Mouse (Mus musculus) hindbrain, embryonic 13.5 days (tissue): ENCODE data around the gene Pgam5. TPM values are rescaled to one million over a fixed set of nuclear protein-coding genes. Genes with fewer than 3 reads are reported as not detected.

Source experiments
- ATAC-seq: fragments of 200-750 bp; cut with Nextera tagmentation; 2 replicates; pipeline ENCODE4 v1.8.0; 2017; ENCODE audit warnings: moderate TSS enrichment; ENCODE audit not compliant: low FRiP score
- H3K27ac ChIP-seq: fragments of 300-500 bp; sonication (generic); 2 replicates; pipeline ENCODE4 v1.5.1; 2015; ENCODE audit warnings: inconsistent platforms, mild to moderate bottlenecking, moderate library complexity
- H3K27me3 ChIP-seq: fragments of 300-500 bp; sonication (generic); 2 replicates; pipeline ENCODE4 v1.6.1; 2015; ENCODE audit warnings: mild to moderate bottlenecking, inconsistent platforms
- H3K36me3 ChIP-seq: fragments of 300-500 bp; sonication (generic); 2 replicates; pipeline ENCODE4 v1.6.1; 2015; ENCODE audit warnings: mild to moderate bottlenecking, inconsistent platforms
- H3K4me1 ChIP-seq: fragments of 300-500 bp; sonication (generic); replicated peaks from 2 replicates; pipeline ENCODE4 v1.6.1; 2015; ENCODE audit warnings: inconsistent platforms
- H3K4me2 ChIP-seq: fragments of 300-500 bp; sonication (generic); 2 replicates; pipeline ENCODE4 v1.6.1; 2015; ENCODE audit warnings: inconsistent platforms, mild to moderate bottlenecking, moderate library complexity
- H3K4me3 ChIP-seq: fragments of 300-500 bp; sonication (generic); 2 replicates; pipeline ENCODE4 v1.5.1; 2015; ENCODE audit warnings: mild to moderate bottlenecking, inconsistent platforms
- H3K9ac ChIP-seq: fragments of 300-500 bp; sonication (generic); 2 replicates; pipeline ENCODE4 v1.6.1; 2015; ENCODE audit warnings: mild to moderate bottlenecking, inconsistent platforms
- H3K9me3 ChIP-seq: fragments of 300-500 bp; sonication (generic); 2 replicates; pipeline ENCODE4 v1.6.1; 2016; ENCODE audit warnings: inconsistent platforms
- WGBS: fragments of 180-500 bp; shearing (Covaris S2); methylation state at CpG from one replicate; pipeline ENCODE4 v1.1.7; 2015; 5-methylcytosine and 5-hydroxymethylcytosine counted together
- polyA plus RNA-seq: library from polyadenylated mRNA; unstranded; fragments of >200 nt; fragmentation: Nextera tagmentation; extraction: Ambion mirVana; gene quantifications from 2 replicates; pipeline ENCODE4 v1.2.1, GENCODE M21; 2015

Pgam5 gene
- polyA plus RNA-seq, 1 experiment from 2014 or later: 89.4 TPM

GRCm38 (mm10) chr5:110281984-110282383, 12.3 kb upstream of the Pgam5 start:
- ATAC-seq: no peak
- no peak overlapping the region for H3K4me2 ChIP-seq
- no peak overlapping the region for H3K9ac ChIP-seq
- H3K4me1 ChIP-seq: peaks cover 11% of the 10 kb centered on the region; the same call in 1 of the 2 replicates
- no peaks in the 10 kb centered on the region for H3K36me3 ChIP-seq
- 76% methylated on average over 2 of the region's 2 CpGs for WGBS
- no peak overlapping the region for H3K4me3 ChIP-seq
- H3K27ac ChIP-seq: no peak overlapping the region
- H3K9me3 ChIP-seq: no peaks in the 10 kb centered on the region
- H3K27me3 ChIP-seq: peaks cover 23% of the 10 kb centered on the region

- no peak overlapping the region for H3K9ac ChIP-seq
- H3K27me3 ChIP-seq: no peaks in the 10 kb centered on the region
- no peak overlapping the region for H3K4me3 ChIP-seq
- WGBS: 84% methylated on average over 1 of the region's 1 CpGs
- ATAC-seq: no peak
- no peak overlapping the region for H3K27ac ChIP-seq
- no peaks in the 10 kb centered on the region for H3K4me1 ChIP-seq
- H3K4me2 ChIP-seq: no peak overlapping the region
- no peaks in the 10 kb centered on the region for H3K9me3 ChIP-seq
- no peaks in the 10 kb centered on the region for H3K36me3 ChIP-seq
Measured at GRCm38 (mm10) chr5:110276910-110277309, 7.2 kb upstream of the Pgam5 start.

- Histone ChIP-seq H3K36me3 (no peaks in the 10 kb centered on the region), H3K4me1 (no peaks in the 10 kb centered on the region), H3K4me2 (no peak overlapping the region), H3K27me3 (no peaks in the 10 kb centered on the region), H3K9me3 (no peaks in the 10 kb centered on the region), H3K9ac (no peak overlapping the region), H3K4me3 (no peak overlapping the region), H3K27ac (no peak overlapping the region)
- 76% methylated on average over 2 of the region's 2 CpGs for WGBS
- ATAC-seq: no peak
Measured at GRCm38 (mm10) chr5:110276391-110276790, 6.7 kb upstream of the Pgam5 start.

GRCm38 (mm10) chr5:110274846-110275245, 5.1 kb upstream of the Pgam5 start:
- WGBS: 74% methylated on average over 2 of the region's 2 CpGs
- no peaks in the 10 kb centered on the region for H3K27me3 ChIP-seq

GRCm38 (mm10) chr5:110274147-110274546, 4.4 kb upstream of the Pgam5 start:
- 92% methylated on average over 4 of the region's 4 CpGs for WGBS
- ATAC-seq: no peak

More at GRCm38 (mm10) chr5:110274846-110275245, 5.1 kb upstream of the Pgam5 start:
- Histone ChIP-seq H3K9ac (no peak overlapping the region), H3K27ac (no peak overlapping the region), H3K4me1 (no peaks in the 10 kb centered on the region), H3K4me3 (no peak overlapping the region), H3K4me2 (no peak overlapping the region), H3K9me3 (no peaks in the 10 kb centered on the region), H3K36me3 (no peaks in the 10 kb centered on the region)
- no peak for ATAC-seq

GRCm38 (mm10) chr5:110270242-110270641, 529 bp upstream of the Pgam5 start:
- Histone ChIP-seq H3K27ac (no peak overlapping the region), H3K4me2 (no peak overlapping the region), H3K4me3 (no peak overlapping the region), H3K27me3 (no peaks in the 10 kb centered on the region), H3K9me3 (no peaks in the 10 kb centered on the region), H3K9ac (no peak overlapping the region), H3K36me3 (peaks cover 24% of the 10 kb centered on the region), H3K4me1 (peaks cover 18% of the 10 kb centered on the region)
- ATAC-seq: peak; percentile 9; the same call in 1 of the 2 replicates
- WGBS: 90% methylated on average over 6 of the region's 6 CpGs

More at GRCm38 (mm10) chr5:110274147-110274546, 4.4 kb upstream of the Pgam5 start:
- no peak overlapping the region for H3K4me2 ChIP-seq
- H3K27ac ChIP-seq: no peak overlapping the region
- H3K36me3 ChIP-seq: no peaks in the 10 kb centered on the region
- peaks cover under 1% of the 10 kb centered on the region for H3K4me1 ChIP-seq
- no peak overlapping the region for H3K9ac ChIP-seq
- no peaks in the 10 kb centered on the region for H3K27me3 ChIP-seq
- H3K4me3 ChIP-seq: no peak overlapping the region
- no peaks in the 10 kb centered on the region for H3K9me3 ChIP-seq

- no peak for ATAC-seq
- no peak overlapping the region for H3K4me3 ChIP-seq
- no peaks in the 10 kb centered on the region for H3K9me3 ChIP-seq
- H3K36me3 ChIP-seq: peaks cover 45% of the 10 kb centered on the region
- H3K9ac ChIP-seq: no peak overlapping the region
- no peaks in the 10 kb centered on the region for H3K27me3 ChIP-seq
- no peak overlapping the region for H3K27ac ChIP-seq
- H3K4me1 ChIP-seq: peaks cover 18% of the 10 kb centered on the region
- WGBS: 93% methylated on average over 4 of the region's 4 CpGs
- H3K4me2 ChIP-seq: no peak overlapping the region
Measured at GRCm38 (mm10) chr5:110266941-110267340, 2.8 kb downstream of the Pgam5 start.

- 89% methylated on average over 2 of the region's 2 CpGs for WGBS
- Histone ChIP-seq H3K4me2 (no peak overlapping the region), H3K27ac (no peak overlapping the region), H3K9me3 (no peaks in the 10 kb centered on the region), H3K4me1 (no peaks in the 10 kb centered on the region), H3K27me3 (no peaks in the 10 kb centered on the region), H3K4me3 (no peak overlapping the region), H3K9ac (no peak overlapping the region), H3K36me3 (peaks cover 94% of the 10 kb centered on the region)
- ATAC-seq: no peak
Measured at GRCm38 (mm10) chr5:110244091-110244490, 25.6 kb downstream of the Pgam5 start.

- ATAC-seq: no peak
- WGBS: 95% methylated on average over 6 of the region's 6 CpGs
- Histone ChIP-seq H3K4me2 (peak overlapping the region; percentile 66), H3K9ac (no peak overlapping the region), H3K27me3 (no peaks in the 10 kb centered on the region), H3K9me3 (no peaks in the 10 kb centered on the region), H3K4me1 (peaks cover 24% of the 10 kb centered on the region), H3K4me3 (peak overlapping the region; percentile 99; the same call in 1 of the 2 replicates), H3K36me3 (peaks cover 32% of the 10 kb centered on the region), H3K27ac (no peak overlapping the region)
Measured at GRCm38 (mm10) chr5:110232346-110232745, 37.4 kb downstream of the Pgam5 start.

GRCm38 (mm10) chr5:110231638-110232037, 38.1 kb downstream of the Pgam5 start:
- 48% methylated on average over 13 of the region's 13 CpGs for WGBS
- H3K9ac ChIP-seq: peak overlapping the region; percentile 97
- H3K4me3 ChIP-seq: peak overlapping the region; percentile 99
- no peak for ATAC-seq
- H3K4me1 ChIP-seq: peaks cover 24% of the 10 kb centered on the region
- H3K36me3 ChIP-seq: peaks cover 32% of the 10 kb centered on the region
- H3K27me3 ChIP-seq: no peaks in the 10 kb centered on the region
- 0 out of 2 replicates have a peak overlapping the region, but pooled peaks have one; percentile 95 for H3K27ac ChIP-seq
- peak overlapping the region; percentile 66 for H3K4me2 ChIP-seq
- no peaks in the 10 kb centered on the region for H3K9me3 ChIP-seq

GRCm38 (mm10) chr5:110230780-110231461, 38.8 kb downstream of the Pgam5 start, which contains the start of gene Ankle2:
TSS of gene Ankle2 (plus strand) at chr5:110231004.
- Histone ChIP-seq H3K4me1 (peaks cover 24% of the 10 kb centered on the region), H3K4me3 (peak within 1 kb of the TSS; percentile 99), H3K4me2 (peak within 1 kb of the TSS; percentile 66), H3K9me3 (no peaks in the 10 kb centered on the region), H3K9ac (peak within 1 kb of the TSS; percentile 97), H3K36me3 (peaks cover 28% of the 10 kb centered on the region), H3K27me3 (no peaks in the 10 kb centered on the region), H3K27ac (peak within 1 kb of the TSS; percentile 95)
- under 1% methylated on average over 71 of the region's 81 CpGs for WGBS
- ATAC-seq: peak; percentile 97

GRCm38 (mm10) chr5:110230401-110230779, 39.3 kb downstream of the Pgam5 start:
- Histone ChIP-seq H3K9ac (peak overlapping the region; percentile 97), H3K27me3 (no peaks in the 10 kb centered on the region), H3K9me3 (no peaks in the 10 kb centered on the region), H3K4me2 (peak overlapping the region; percentile 66), H3K27ac (peak overlapping the region; percentile 95), H3K4me1 (peaks cover 24% of the 10 kb centered on the region), H3K4me3 (peak overlapping the region; percentile 99), H3K36me3 (peaks cover 27% of the 10 kb centered on the region)
- 10% methylated on average over 8 of the region's 8 CpGs for WGBS
- ATAC-seq: peak; percentile 23; the same call in 1 of the 2 replicates
